Mouse (Mus musculus) frontal cortex, postnatal 10 days (tissue): ENCODE measurements at regions not wholly inside any gene's neighbourhood (a gene's known extent, or its start where the extent isn't known, plus 50 kb on each side); places are given as distances from the start of the nearest gene placed in this dataset.
A peak's percentile ranks its signal among the peaks of the same experiment; 100 is the strongest.
"Not testable (repeated sequence)": the region's sequence is repeated elsewhere in the genome, so short reads cannot be mapped to it uniquely, and the experiment has no call there.

Experiments used
- DNase-seq, 2 experiments: peaks; one replicate each; pipeline ENCODE4 v3.0.0; 2022; ENCODE audit warnings: low spot score in 2 of 2, mixed read lengths in 1 of 2

- DNase-seq: no peak
Measured at GRCm38 (mm10) chr9:33423781-33424180, 787.8 kb downstream of the Ets1 start.

DNA sequence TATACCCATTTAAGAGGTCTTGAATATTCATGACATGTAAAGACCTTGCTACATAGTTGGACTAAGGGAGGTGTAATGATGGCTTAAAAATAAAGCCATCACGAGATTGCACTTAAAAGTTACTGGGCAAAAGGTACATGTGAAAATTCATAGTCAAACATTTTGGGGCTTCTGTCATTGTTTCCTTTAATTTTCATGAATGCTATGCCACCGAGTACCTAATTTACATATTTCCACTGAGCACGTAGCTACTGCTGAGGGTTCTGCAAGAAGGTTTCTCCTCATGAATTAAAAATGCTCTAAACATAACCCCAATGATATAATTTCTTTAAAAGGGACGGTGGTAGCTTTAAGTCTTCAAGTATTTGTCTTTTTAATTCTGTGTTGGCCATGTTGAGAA lies 800.4 kb downstream of the Ets1 start:
- no peak for DNase-seq

DNA sequence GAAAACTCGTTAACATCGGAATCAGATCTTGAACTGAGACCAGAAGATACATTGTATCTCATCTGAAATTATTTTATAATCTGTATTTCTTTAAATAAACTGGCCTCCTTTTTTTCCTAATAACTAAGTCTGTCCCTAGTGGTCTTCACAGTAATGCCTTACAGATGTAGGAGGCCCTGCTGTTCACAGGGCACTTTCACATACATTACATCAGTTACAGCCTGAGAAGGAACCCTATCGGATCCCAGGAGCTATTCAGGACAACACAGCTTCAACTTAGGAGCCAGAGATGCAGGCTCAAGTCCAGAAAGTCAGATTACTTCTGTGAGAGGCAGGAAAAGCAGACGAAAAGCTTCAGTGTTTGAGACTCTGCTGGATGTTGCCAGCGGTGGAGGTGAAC lies 806.2 kb downstream of the Ets1 start:
- no peak for DNase-seq

DNA sequence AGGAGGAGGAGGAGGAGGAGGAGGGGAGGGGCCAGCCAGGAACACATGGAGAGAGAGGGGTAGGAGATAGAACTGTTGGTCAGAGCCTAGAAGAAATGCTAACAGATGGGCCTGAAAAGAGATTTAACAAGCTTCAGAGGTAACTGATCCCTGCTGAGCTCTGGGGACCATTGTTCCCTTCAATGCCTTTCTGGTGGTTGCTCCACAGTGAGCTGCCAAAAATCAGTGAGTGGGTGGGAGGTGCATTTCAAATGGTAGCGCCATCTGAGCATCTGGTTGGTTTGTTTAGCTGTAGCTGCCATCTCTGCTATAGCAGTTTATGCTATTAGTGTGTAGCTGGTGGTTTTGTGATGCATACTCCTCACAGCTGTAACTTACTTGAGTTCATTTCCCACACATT lies 809.9 kb downstream of the Ets1 start:
- no peak for DNase-seq

- no peak for DNase-seq
Measured at GRCm38 (mm10) chr9:33475106-33475505, 839.1 kb downstream of the Ets1 start.

GRCm38 (mm10) chr9:33482845-33483540 lies 847.0 kb downstream of the Ets1 start:
- no peak for DNase-seq

DNA sequence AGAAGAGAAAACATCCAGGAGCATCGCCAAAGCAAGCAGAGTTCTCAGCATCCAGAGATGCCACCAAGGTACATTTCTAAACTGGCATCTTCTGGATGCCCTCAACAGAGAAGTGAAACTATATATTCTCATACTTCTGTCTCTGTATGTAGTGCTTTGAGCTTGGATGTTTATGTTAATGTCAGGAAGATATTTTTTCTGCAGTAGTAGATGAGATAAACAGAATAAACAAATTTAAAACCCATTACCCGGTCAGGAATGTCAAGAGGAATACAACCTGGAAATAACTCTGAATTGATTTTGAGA lies 847.5 kb downstream of the Ets1 start:
- no peak for DNase-seq

- no peak for DNase-seq
Measured at GRCm38 (mm10) chr9:33533101-33533810, 897.2 kb downstream of the Ets1 start.

DNA sequence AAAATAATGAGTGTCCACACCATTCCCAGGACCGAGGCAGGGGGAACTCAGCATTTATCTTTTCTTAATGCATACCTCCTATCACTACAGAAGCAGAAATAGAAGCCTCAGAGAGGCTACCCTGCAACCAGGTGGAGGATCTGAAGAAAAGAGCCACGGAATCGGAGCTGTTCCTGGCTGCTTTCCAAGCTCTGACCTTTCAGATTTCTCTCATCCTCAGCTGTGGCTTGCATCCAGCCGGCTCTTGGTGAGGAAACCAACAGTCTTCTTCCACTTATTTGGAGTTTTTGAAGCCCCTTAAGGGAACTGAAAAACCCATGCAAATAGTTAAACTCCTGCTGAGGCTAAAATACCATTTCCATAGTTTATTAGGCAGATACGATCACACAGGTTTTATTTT lies 907.3 kb downstream of the Ets1 start:
- DNase-seq: no peak

GRCm38 (mm10) chr9:33546126-33546737 lies 910.2 kb downstream of the Ets1 start:
- no peak for DNase-seq

DNA sequence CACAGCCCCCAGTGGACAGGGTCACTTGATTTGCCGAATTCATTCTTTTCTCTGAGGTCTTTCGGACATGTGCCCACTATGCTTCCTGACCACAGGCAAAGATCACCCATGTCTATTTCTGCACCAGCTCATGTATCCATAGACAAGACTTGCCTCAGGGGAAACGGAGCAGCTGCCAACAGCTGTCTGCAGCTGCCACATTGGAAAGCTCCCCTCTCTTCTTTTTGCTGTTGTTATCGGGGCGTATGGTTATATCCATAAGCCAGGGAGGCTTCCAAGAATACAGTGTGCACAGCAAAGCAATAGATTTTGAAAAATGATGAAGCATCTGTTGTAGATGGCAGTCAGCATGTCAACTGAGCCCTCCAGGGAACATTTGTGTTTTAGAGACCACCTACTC lies 913.4 kb downstream of the Ets1 start:
- no peak for DNase-seq

DNA sequence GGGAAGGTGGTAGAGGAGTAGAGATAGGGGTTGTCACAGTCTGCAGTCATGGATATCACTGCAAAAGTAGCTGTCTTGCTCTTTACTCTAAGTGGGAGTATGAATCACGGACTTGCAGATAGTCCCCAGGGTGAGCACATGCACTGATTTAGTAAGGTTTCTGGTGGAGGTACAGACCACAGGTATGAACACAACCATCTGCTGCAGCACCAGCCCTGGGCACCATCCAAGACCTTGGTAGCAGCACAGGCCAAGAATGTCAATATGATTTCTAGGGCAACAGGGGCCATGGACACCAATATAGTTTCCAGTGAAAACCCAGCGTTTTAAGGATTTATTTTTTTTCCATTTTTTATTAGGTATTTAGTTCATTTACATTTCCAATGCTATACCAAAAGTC lies 913.7 kb upstream of the Kirrel3 start:
- no peak for DNase-seq

- no peak for DNase-seq
Measured at GRCm38 (mm10) chr9:33611511-33611910, 874.2 kb upstream of the Kirrel3 start.

DNA sequence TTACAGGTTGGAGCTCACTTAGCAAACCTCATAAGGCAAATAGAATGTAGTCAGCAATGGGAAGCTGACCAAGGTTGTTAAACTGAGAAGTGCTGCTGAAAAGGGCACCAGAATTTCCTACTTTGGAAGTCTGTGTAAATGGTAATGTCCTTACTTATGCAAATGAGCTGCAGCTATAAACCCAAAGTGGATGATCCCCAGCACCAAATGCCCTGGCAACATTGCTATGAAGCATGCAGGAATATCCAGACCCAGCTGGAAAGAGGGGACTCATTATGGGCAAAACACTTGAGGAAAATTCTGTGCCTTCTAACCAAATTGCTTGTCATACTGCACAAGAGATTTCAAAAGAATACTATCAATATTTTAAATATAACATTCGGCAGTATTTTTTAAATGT lies 861.3 kb upstream of the Kirrel3 start:
- no peak for DNase-seq

GRCm38 (mm10) chr9:33629731-33630473 lies 855.8 kb upstream of the Kirrel3 start:
- DNase-seq: no peak

- DNase-seq: no peak
Measured at GRCm38 (mm10) chr9:33662978-33663377, 822.7 kb upstream of the Kirrel3 start.

- peak in 1 of 2 experiments; percentile 7 for DNase-seq
Measured at GRCm38 (mm10) chr9:33681129-33681528, 804.6 kb upstream of the Kirrel3 start.

- no peak for DNase-seq
Measured at GRCm38 (mm10) chr9:33691731-33692130, 794.0 kb upstream of the Kirrel3 start.

- DNase-seq: no peak
Measured at GRCm38 (mm10) chr9:33717614-33718013, 768.1 kb upstream of the Kirrel3 start.

GRCm38 (mm10) chr9:33724811-33725210 lies 760.9 kb upstream of the Kirrel3 start:
- no peak for DNase-seq

- DNase-seq: not testable (repeated sequence)
Measured at GRCm38 (mm10) chr9:33728058-33728457, 757.6 kb upstream of the Kirrel3 start.

DNA sequence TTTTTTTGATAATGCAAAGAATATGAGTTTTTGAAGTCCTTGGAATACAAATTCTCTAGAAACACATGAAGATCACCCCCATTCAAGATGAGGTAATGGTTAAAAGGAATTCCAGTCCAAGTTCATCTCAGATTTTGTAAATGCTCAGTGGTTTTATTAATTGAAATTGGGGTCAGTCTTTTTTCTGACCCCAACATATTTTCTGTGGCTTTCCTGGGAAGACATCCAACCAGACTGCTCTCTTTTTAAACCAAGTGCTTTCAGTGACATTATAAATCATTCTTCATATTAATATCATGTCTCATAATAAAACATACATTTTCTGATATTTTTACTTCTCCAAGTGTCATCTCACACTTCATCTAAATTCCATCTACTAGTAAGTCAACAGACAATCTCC lies 725.0 kb upstream of the Kirrel3 start:
- DNase-seq: no peak

- DNase-seq: no peak
Measured at GRCm38 (mm10) chr9:33766235-33766634, 719.5 kb upstream of the Kirrel3 start.
